Mouse (Mus musculus): ENCODE data around the gene Rgs3. TPM values are rescaled to one million over a fixed set of nuclear protein-coding genes. Genes with fewer than 3 reads are reported as not detected.

Gene Rgs3
- 145 TPM for polyA plus RNA-seq (2017; shearing (Covaris generic))

DNA sequence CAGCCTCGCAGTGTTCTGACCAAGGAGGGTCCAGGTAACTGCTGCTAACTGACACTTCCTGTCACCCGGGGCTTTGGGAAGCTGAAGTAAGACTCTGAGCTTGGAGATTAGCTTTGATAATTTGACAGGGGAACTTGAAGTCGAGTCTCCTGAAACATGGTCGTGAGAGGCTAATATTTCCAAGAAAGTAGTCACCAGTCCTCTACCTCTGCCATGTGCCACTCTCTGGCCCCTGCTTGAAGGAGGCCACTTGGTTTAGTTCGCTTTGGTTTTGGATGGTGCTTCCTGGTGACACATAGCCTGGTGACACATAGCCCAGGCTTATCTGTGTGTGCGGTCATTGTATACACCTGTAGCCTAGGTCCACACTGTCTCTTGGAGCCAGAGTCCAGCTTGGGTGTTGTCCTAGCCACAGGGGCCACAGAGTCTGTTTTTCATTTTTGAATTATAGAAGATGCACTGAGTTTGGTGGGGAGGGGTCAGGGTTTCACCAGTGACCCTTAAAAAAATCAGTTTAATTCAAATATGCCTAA, at the start of gene Rgs3:
TSS of gene Rgs3 (plus strand) at position 51 of the 533 bp plus-strand sequence.

DNA sequence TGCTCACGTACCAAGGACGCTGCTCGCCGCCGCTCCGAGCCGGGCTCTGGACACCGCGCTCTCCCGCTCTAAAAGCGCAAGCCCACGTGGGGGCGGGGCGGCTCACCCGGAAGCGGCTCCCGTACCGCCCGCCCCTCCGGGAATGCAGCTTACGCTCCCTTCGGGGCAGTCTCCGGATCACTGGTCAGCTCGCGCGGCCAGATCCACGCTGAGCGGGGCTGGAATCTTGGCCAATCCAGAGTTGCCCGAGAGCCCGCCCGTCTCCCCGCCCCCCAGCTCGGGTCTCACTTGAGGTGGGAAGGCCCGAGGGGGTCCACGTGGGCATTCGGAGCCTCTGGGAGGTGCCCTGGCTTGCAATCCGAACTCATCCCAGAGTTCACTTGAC, 39.8 kb upstream of the Rgs3 start, which contains the start of gene Alad:
TSS of gene Alad (minus strand) at position 70 of the 385 bp plus-strand sequence.

DNA sequence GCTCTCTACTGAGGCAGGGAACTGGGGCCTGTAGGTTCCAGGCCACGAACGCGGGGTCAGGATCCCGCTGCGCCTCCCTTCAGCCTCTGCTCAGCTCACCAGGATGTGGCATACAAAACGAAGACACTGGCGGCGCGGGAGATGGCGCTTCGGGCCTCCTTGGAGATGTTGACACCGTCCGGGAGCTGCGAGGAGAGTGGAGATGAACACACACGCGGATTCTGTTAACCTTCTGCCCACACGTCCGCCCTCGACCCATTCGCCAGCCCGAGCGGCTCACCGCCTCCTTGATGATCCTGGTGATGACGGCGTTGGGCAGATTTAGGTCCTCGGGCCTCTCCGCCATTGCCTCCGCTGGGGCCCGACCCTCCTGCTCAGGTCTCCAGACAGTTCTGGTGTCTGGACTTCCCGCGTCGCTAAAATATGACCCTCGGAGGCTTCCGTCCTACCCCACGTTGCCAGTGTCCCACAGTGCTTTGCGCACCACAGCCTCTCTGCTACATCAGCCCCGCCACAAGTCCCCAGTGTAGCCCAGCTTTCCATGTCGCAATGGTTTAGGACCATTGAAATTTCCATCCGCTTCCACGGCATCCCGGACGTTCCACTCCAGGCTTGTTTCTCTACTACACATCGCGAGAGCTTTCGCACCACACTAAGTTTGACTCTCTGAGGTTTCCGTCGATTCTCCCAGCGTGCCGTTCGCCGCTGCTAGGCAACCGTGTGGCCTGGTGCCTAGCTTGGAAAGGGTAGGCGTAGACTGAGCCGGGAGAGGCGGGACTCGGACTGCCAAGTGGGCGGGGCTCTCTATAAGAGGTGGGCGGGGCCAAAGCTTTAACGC, 34.8 kb upstream of the Rgs3 start, which contains the start of the genes Pole3 and 4933430I17Rik:
TSS of gene Pole3 (minus strand) at position 418 of the 838 bp plus-strand sequence.
TSS of gene 4933430I17Rik (plus strand) at position 719 of the 838 bp plus-strand sequence.

Other genes starting within 250 kb of the Rgs3 start
- gene Fkbp15, start 199.3 kb upstream of the Rgs3 start, polyA plus RNA-seq (2017; shearing (Covaris generic)): 71.1 TPM
- gene Slc31a1, start 199.1 kb upstream of the Rgs3 start, polyA plus RNA-seq (2017; shearing (Covaris generic)): 10.3 TPM
- 109 TPM for gene Cdc26, start 151.2 kb upstream of the Rgs3 start, polyA plus RNA-seq (2017; shearing (Covaris generic))
- 28.3 TPM for gene Prpf4, start 151.1 kb upstream of the Rgs3 start, polyA plus RNA-seq (2017; shearing (Covaris generic))
- not detected for gene Rnf183, start 124.6 kb upstream of the Rgs3 start, polyA plus RNA-seq (2017; shearing (Covaris generic))
- 0.84 TPM for gene Wdr31, start 89.0 kb upstream of the Rgs3 start, polyA plus RNA-seq (2017; shearing (Covaris generic))
- gene Bspry, start 79.8 kb upstream of the Rgs3 start, polyA plus RNA-seq (2017; shearing (Covaris generic)): 4.7 TPM
- gene Hdhd3, start 56.4 kb upstream of the Rgs3 start, polyA plus RNA-seq (2017; shearing (Covaris generic)): 3.2 TPM
- 77.3 TPM for gene Alad, start 39.9 kb upstream of the Rgs3 start, polyA plus RNA-seq (2017; shearing (Covaris generic))
- gene Pole3, start 34.8 kb upstream of the Rgs3 start, polyA plus RNA-seq (2017; shearing (Covaris generic)): 35.6 TPM
- gene 4933430I17Rik, start 34.5 kb upstream of the Rgs3 start, polyA plus RNA-seq (2017; shearing (Covaris generic)): 0.33 TPM

Data from inflammation-experienced regulatory T-cells, adult 16 weeks (primary cell).